Comparison of ENCODE assay signal across 12 mouse cellular contexts in the genomic region with DNA sequence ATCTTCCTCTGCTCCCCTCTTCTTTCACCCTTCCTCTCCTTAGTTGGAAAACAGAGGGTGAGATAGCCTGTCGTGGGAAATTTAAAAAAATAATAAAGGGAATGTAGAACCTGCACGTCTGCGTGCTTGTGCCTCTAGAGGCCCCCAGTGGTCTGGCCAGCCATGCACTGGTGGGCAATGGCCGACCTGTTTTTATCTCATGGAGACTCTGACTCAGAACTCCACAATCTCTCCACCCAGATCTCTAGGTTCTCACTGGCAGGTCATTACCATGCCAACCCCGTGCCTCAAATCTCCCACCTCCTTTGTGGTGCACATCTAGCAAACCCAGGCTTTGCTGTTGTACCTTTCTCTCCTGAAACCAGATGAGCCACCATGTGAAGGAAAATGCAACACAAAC. TPM values are rescaled to one million over a fixed set of nuclear protein-coding genes. Genes with fewer than 3 reads are reported as not detected.
DNase-seq lines count a peak whose midpoint lies in the region; ATAC-seq and TF ChIP-seq lines count a peak whose summit lies in the region.
"Had no signal": no experiment of that assay in that cellular context is flagged by ENCODE, and none has a peak within 500 bp of the region (broad histone marks: within the 10 kb centered on the region; RNA-seq: fewer than 3 reads in every experiment).

No protein-coding gene starts in this region.

- H3K36me3 ChIP-seq in kidney, embryonic 14.5 days (ENCODE audit: control insufficient read depth, insufficient read depth, low read length), result no peaks in the 10 kb centered on the region
- no peaks in the 10 kb centered on the region for H3K36me3 ChIP-seq in E14TG2a.4 (ENCODE audit: insufficient read depth, low read length)
- no peaks in the 10 kb centered on the region for H3K36me3 ChIP-seq in embryonic facial prominence, embryonic 10.5 days (replicated peaks)
- no peaks in the 10 kb centered on the region for H3K36me3 ChIP-seq in liver, embryonic 15.5 days (replicated peaks)

- peak; percentile 64; the same call in 1 of the 2 replicates for ATAC-seq in kidney, embryonic 14.5 days (ENCODE audit: low FRiP score, low TSS enrichment)
- ATAC-seq in liver, embryonic 15.5 days (ENCODE audit: insufficient read depth), result peak; percentile 44; the same call in 1 of the 2 replicates

- no peak; the same call in 1 of the 2 replicates for TF ChIP-seq CTCF in E14TG2a.4 (conservative IDR thresholded peaks at IDR 0.05; ENCODE audit: low read length)

- 13% methylated on average over 5 of the region's 5 CpGs for WGBS in kidney, embryonic 14.5 days
- WGBS in embryonic facial prominence, embryonic 10.5 days, result 25% methylated on average over 5 of the region's 5 CpGs
- 8% methylated on average over 5 of the region's 5 CpGs for WGBS in liver, embryonic 15.5 days (ENCODE audit: insufficient replicate concordance)

- H3K27me3 ChIP-seq in kidney, embryonic 14.5 days (ENCODE audit: control insufficient read depth, insufficient read depth, low read length), result no peaks in the 10 kb centered on the region
- H3K27me3 ChIP-seq in E14TG2a.4 (ENCODE audit: insufficient read depth, low read length), result no peaks in the 10 kb centered on the region
- no peaks in the 10 kb centered on the region for H3K27me3 ChIP-seq in embryonic facial prominence, embryonic 10.5 days (replicated peaks; ENCODE audit: low read depth, poor library complexity, severe bottlenecking)
- no peaks in the 10 kb centered on the region for H3K27me3 ChIP-seq in liver, embryonic 15.5 days

- DNase-seq in kidney, adult 18-20 months, result no peak
- DNase-seq in embryonic facial prominence, embryonic 10.5 days (ENCODE audit: low spot score), result no peak
- no peak for DNase-seq in adrenal gland, adult 2 months
- DNase-seq in left cerebral cortex, postnatal 4 days, result no peak
- no peak for DNase-seq in right cerebral cortex, adult 2 months (ENCODE audit: low spot score in 2 of 2)
- DNase-seq: cerebellum, postnatal 10 days; forebrain, postnatal 0 days; thymus, postnatal 36 days had no signal

- H3K4me2 ChIP-seq in kidney, embryonic 14.5 days (replicated peaks; ENCODE audit: low read depth, low read length), result peak overlapping the region; percentile 11; the same call in 1 of the 2 replicates
- peak overlapping the region; percentile 60 for H3K4me2 ChIP-seq in liver, embryonic 15.5 days
- H3K4me2 ChIP-seq: midbrain, embryonic 11.5 days had no signal

- no peak overlapping the region for H3K4me3 ChIP-seq in kidney, embryonic 14.5 days (ENCODE audit: low read length)
- peak overlapping the region; percentile 76 for H3K4me3 ChIP-seq in E14TG2a.4 (replicated peaks; ENCODE audit: low read length)
- H3K4me3 ChIP-seq in embryonic facial prominence, embryonic 10.5 days, result peak overlapping the region; percentile 32; the same call in 1 of the 2 replicates
- peak overlapping the region; percentile 42 for H3K4me3 ChIP-seq in liver, embryonic 15.5 days (replicated peaks)

- no peaks in the 10 kb centered on the region for H3K9me3 ChIP-seq in kidney, embryonic 14.5 days (ENCODE audit: control insufficient read depth, low read length)
- H3K9me3 ChIP-seq in E14TG2a.4 (ENCODE audit: low read length), result no peaks in the 10 kb centered on the region
- H3K9me3 ChIP-seq in embryonic facial prominence, embryonic 10.5 days, result 0 out of 2 replicates have a peak, but pooled peaks cover 2% of the 10 kb centered on the region
- no peaks in the 10 kb centered on the region for H3K9me3 ChIP-seq in liver, embryonic 15.5 days (replicated peaks)

- H3K27ac ChIP-seq in kidney, embryonic 14.5 days (ENCODE audit: low read depth, low read length), result no peak overlapping the region
- no peak overlapping the region for H3K27ac ChIP-seq in embryonic facial prominence, embryonic 10.5 days (replicated peaks)
- H3K27ac ChIP-seq in liver, embryonic 15.5 days (replicated peaks), result no peak overlapping the region

- no peaks in the 10 kb centered on the region for H3K4me1 ChIP-seq in kidney, embryonic 14.5 days (ENCODE audit: control insufficient read depth, insufficient read depth, low read length)
- peaks cover 15% of the 10 kb centered on the region for H3K4me1 ChIP-seq in E14TG2a.4 (replicated peaks; ENCODE audit: low read depth, low read length)
- H3K4me1 ChIP-seq in embryonic facial prominence, embryonic 10.5 days, result no peaks in the 10 kb centered on the region
- peaks cover 4% of the 10 kb centered on the region; the same call in 1 of the 2 replicates for H3K4me1 ChIP-seq in liver, embryonic 15.5 days (replicated peaks)

- H3K9ac ChIP-seq in kidney, embryonic 14.5 days (ENCODE audit: low read depth, low read length), result no peak overlapping the region
- H3K9ac ChIP-seq in liver, embryonic 15.5 days, result no peak overlapping the region
- H3K9ac ChIP-seq: forebrain, postnatal 0 days had no signal

- intact Hi-C loops in left cerebral cortex, postnatal 4 days (cut with DNase I), result loop anchor here (5.0 kb wide), 1 partner anchor 838 kb away; no protein-coding TSS in a partner anchor

RNA-seq across cellular contexts. Expression of gene Oscar, which starts 21.3 kb away (rescaled TPM):
- 0.15 and 0.39 TPM in 2 replicates for polyA plus RNA-seq in kidney, embryonic 14.5 days (2014; fragmentation: Nextera tagmentation; extraction: Ambion mirVana)
- 0.13 TPM in 1 of 2 replicates, not detected in the other for polyA plus RNA-seq in embryonic facial prominence, embryonic 10.5 days (2016; fragmentation: Nextera tagmentation; extraction: Ambion mirVana)
- polyA plus RNA-seq in liver, embryonic 15.5 days (2015; fragmentation: Nextera tagmentation; extraction: Ambion mirVana), result 0.05 TPM in 1 of 2 replicates, not detected in the other
- total RNA-seq in adrenal gland, adult 2 months (2021), result not detected
- polyA plus RNA-seq in adrenal gland, adult 2 months (2012; rRNA removed), result 0.38 and 1.0 TPM in 2 replicates
- 1 to 10 TPM in 1 of 2 experiments, under 1 TPM in 1; 0.84 to 1.1 TPM for total RNA-seq in left cerebral cortex, postnatal 4 days (2021)

RNA-seq across cellular contexts. Expression of gene Ndufa3, which starts 22.5 kb away (rescaled TPM):
- 463 and 564 TPM in 2 replicates for polyA plus RNA-seq in kidney, embryonic 14.5 days (2014; fragmentation: Nextera tagmentation; extraction: Ambion mirVana)
- polyA plus RNA-seq in embryonic facial prominence, embryonic 10.5 days (2016; fragmentation: Nextera tagmentation; extraction: Ambion mirVana), result 365 and 398 TPM in 2 replicates
- polyA plus RNA-seq in liver, embryonic 15.5 days (2015; fragmentation: Nextera tagmentation; extraction: Ambion mirVana), result 269 and 276 TPM in 2 replicates
- 100 to 1,000 TPM; 829 to 842 TPM for total RNA-seq in adrenal gland, adult 2 months (2021)
- polyA plus RNA-seq in adrenal gland, adult 2 months (2012; rRNA removed), result 217 and 245 TPM in 2 replicates
- 100 to 1,000 TPM; 370 to 397 TPM for total RNA-seq in left cerebral cortex, postnatal 4 days (2021)

RNA-seq across cellular contexts. Expression of gene Tfpt, which starts 35.0 kb away (rescaled TPM):
- polyA plus RNA-seq in kidney, embryonic 14.5 days (2014; fragmentation: Nextera tagmentation; extraction: Ambion mirVana), result 24.2 and 34.9 TPM in 2 replicates
- polyA plus RNA-seq in embryonic facial prominence, embryonic 10.5 days (2016; fragmentation: Nextera tagmentation; extraction: Ambion mirVana), result 31.0 and 33.0 TPM in 2 replicates
- 10.4 and 12.2 TPM in 2 replicates for polyA plus RNA-seq in liver, embryonic 15.5 days (2015; fragmentation: Nextera tagmentation; extraction: Ambion mirVana)
- 10 to 100 TPM; 24.1 to 26.2 TPM for total RNA-seq in adrenal gland, adult 2 months (2021)
- 3.4 and 4.0 TPM in 2 replicates for polyA plus RNA-seq in adrenal gland, adult 2 months (2012; rRNA removed)
- total RNA-seq in left cerebral cortex, postnatal 4 days (2021), result 10 to 100 TPM; 40.7 to 43.7 TPM

RNA-seq across cellular contexts. Expression of gene Prpf31, which starts 35.1 kb away (rescaled TPM):
- polyA plus RNA-seq in kidney, embryonic 14.5 days (2014; fragmentation: Nextera tagmentation; extraction: Ambion mirVana), result 89.4 and 114 TPM in 2 replicates
- polyA plus RNA-seq in embryonic facial prominence, embryonic 10.5 days (2016; fragmentation: Nextera tagmentation; extraction: Ambion mirVana), result 179 and 183 TPM in 2 replicates
- 47.0 and 49.1 TPM in 2 replicates for polyA plus RNA-seq in liver, embryonic 15.5 days (2015; fragmentation: Nextera tagmentation; extraction: Ambion mirVana)
- 10 to 100 TPM; 36.8 to 53.1 TPM for total RNA-seq in adrenal gland, adult 2 months (2021)
- polyA plus RNA-seq in adrenal gland, adult 2 months (2012; rRNA removed), result 20.5 and 33.7 TPM in 2 replicates
- 10 to 100 TPM; 58.0 to 58.2 TPM for total RNA-seq in left cerebral cortex, postnatal 4 days (2021)

RNA-seq across cellular contexts. Expression of gene Cnot3, which starts 50.4 kb away (rescaled TPM):
- polyA plus RNA-seq in kidney, embryonic 14.5 days (2014; fragmentation: Nextera tagmentation; extraction: Ambion mirVana), result 67.3 and 74.0 TPM in 2 replicates
- 85.6 and 88.0 TPM in 2 replicates for polyA plus RNA-seq in embryonic facial prominence, embryonic 10.5 days (2016; fragmentation: Nextera tagmentation; extraction: Ambion mirVana)
- polyA plus RNA-seq in liver, embryonic 15.5 days (2015; fragmentation: Nextera tagmentation; extraction: Ambion mirVana), result 17.7 and 23.1 TPM in 2 replicates
- 10 to 100 TPM; 52.6 to 61.5 TPM for total RNA-seq in adrenal gland, adult 2 months (2021)
- polyA plus RNA-seq in adrenal gland, adult 2 months (2012; rRNA removed), result 83.3 and 103 TPM in 2 replicates
- 10 to 100 TPM; 53.3 to 57.2 TPM for total RNA-seq in left cerebral cortex, postnatal 4 days (2021)
